Mouse (Mus musculus) kidney, adult 9 months (tissue): ENCODE data around the gene E430018J23Rik.
"Not testable (repeated sequence)": the region's sequence is repeated elsewhere in the genome, so short reads cannot be mapped to it uniquely, and the experiment has no call there.

Experiments used
- DNase-seq: peaks from one replicate; pipeline ENCODE4 v3.0.0; 2022

The E430018J23Rik gene

DNA sequence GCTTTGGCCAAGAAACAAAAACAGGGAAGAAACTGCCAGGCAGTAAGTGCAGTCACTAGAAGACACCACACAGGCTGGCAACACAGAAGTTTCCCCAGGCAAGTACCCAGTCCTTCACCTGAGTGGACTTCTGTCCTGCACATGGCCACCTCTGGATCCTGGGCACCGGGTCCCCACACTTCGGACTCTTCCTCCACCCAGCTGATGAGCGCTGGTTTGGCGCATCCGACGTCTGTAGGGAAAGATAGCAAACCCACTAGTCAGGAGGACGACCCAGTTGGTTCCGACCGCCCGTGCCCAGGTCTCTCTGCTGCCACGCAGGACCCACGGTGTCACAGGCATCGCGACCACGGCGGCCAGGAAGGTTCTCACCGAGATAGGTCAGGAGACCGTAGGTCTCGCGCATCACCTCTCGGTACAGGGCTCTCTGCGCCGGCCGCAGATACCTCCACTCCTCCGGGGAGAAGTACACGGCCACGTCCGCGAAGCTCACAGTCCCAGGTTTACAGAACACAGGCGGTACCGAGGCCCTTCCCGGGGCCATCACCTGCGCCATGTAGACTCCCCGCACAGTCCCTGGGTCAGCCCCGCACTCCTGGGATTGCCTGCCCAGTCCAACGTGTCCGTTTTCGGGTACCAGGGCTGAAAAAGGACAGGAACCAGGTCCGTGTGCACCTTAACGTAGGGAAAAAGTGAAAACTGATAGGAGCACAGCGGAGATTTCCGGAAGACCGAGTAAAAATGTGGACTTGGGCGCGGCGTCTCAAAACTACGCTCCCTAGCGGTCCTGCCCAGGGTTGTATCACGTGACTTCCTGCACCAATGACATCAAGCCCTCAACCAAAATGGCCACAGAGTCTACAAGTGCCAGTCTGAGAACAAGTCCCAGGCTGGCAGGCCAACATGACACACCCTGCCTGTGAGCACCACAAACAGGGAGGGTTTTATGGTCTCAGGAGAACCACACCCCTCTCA, 17.9 kb downstream of the E430018J23Rik start, which contains the start of gene Zfp747:
Gene Zfp747, minus strand, starts transcription at position 780 of the 975 bp plus-strand sequence.
- DNase-seq: peak; percentile 98

DNA sequence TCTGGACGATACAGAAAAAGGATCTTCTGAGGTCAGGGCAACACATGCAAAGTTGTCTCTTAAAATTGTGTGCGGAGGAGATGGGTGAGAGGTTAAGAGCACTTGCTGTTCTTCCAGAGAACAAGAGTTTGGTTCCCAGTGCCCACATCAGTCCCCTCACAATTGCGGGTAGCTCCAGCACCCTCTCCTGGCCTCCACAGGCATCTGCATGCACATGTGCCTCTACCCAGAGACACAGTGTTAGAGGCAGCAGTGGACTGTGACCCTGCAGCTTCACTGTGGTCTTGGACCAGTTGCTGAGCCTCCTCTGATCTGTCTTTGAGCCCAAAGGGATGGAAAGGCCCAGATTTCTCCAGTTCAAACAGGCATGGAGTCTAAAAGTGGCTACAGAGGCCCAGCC, 21.6 kb downstream of the E430018J23Rik start:
- DNase-seq: not testable (repeated sequence)

DNA sequence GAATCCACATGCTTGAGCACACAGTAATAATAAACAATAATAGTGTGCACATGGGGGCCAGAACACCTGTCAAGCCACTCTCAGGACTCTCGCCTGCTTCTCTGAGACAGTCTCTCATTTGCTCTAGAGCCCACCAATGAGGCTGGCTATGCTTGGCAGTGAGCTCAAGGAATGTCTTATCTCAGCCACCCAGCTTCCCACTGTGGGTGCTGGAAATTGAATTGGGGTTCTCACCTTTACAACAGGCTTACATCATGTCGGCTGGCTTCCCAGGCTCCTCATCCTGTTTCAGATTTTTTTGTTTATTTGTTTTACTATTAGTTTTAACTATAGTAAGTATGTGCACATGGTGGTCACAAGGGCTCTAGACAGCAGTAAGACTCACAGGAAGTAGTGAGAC, 22.2 kb downstream of the E430018J23Rik start:
- DNase-seq: no peak

DNA sequence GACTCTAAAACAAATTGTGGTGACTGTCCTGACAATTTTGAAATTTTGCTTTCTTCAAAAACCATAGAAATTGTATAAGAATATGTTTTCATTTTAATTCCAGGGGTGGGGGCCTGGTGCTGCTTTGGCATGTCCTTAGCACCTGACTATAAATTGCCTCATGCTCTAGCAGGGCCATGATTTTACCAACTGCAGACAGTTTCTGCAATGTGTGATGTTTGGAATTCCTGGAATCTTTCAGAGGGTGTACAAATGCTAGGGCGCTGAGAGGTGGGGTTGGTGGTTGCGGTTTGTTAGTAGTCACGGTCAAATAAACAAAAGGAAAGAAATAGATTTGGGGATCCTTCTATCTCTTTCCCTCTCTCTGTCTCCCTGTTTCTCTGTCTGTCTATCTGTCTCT, 27.2 kb downstream of the E430018J23Rik start:
- no peak for DNase-seq

DNA sequence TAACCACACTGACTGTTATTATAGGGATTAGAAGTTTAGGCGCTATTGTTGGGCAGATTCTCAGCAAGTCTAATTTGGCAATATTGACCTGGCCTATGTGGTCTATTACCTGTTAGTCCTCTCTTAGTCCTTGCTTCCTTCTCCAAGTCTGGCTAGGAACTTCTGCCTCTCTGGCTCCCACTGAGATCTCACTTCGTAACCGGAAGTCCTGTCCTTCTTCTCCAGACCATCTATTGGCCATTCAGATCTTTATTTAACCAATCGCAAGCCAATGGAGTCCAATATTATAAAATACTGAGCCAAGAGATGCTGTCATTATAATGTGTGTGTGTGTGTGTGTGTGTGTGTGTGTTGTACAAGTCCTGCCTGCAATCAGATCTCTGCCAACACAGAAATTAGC, 29.3 kb downstream of the E430018J23Rik start:
- DNase-seq: peak; percentile 22

DNA sequence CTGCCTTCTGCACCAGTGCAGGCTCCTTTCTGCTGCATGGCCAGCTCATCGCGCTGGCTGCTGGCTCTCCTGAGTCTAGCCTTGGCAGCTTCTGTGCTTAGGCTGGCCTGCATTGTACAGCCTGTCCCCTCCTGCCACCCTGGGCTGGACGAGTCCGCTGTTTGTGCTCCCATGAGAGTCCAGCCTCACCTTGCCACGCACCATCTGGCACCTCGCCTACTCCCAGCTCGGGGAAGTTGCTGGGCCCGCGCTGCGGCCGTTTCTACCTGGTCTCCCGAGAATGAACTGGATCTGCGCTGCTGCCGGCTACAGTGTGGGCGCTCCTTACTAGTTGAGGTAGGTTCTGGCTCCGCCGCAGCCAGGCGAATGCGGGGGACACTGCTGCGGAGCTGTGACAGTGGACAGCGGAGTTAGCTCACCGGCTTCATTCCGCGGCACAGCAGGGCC, 29.9 kb downstream of the E430018J23Rik start:
- peak; percentile 38 for DNase-seq

DNA sequence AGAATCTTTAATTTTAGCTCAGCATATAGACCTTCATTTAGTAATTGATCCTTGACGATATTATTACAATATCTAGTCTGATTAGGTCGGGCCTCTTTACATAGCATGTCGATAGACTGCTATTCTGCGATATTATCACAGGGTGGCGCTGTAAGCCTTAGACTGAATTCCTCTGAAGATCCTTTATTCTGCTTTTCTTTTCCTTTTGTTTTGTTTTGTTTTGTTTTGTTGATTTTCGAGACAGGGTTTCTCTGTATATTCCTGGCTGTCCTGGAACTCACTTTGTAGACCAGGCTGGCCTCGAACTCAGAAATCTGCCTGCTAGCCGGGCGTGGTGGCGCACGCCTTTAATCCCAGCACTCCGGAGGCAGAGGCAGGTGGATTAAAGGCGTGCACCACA, 31.0 kb downstream of the E430018J23Rik start:
- peak; percentile 56 for DNase-seq

DNA sequence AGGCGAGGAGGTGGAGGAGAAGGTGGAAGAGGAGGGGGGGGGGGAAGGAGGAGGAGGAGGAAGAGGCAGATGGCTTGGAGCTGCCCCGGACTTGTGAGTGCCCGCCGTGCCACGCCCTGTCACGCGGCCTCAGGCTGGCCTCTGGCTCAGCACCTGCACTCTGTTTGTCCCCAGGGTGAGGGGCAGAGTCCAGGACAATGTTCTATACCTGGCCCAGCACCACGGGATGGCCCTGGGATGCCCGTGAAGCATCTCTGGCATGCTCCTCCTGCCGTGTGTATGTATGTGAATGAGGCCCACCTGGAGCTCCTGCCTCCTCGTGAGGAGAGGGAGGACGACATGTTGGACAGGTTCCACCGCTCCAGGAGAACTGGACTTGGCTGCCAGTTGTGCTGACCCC, 32.0 kb downstream of the E430018J23Rik start:
- DNase-seq: peak; percentile 74

DNA sequence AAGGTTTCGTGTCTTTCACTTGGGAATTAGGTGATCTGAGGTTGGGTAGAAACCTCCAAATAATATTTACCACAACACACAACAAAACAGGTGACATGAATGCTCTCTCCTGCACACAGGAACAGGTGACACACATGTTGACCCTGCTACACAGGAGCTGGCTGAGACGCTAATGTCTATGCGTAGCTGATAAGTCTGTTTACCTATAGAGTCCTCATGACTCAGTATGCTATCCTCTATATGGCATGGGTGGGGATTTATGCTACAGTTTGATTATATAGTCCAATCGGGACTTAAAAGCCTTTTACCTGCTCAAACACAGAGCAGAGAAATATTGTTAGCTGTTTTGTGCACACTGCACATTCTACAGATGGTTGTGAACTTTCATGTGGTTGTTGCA, 33.2 kb downstream of the E430018J23Rik start:
- DNase-seq: no peak

DNA sequence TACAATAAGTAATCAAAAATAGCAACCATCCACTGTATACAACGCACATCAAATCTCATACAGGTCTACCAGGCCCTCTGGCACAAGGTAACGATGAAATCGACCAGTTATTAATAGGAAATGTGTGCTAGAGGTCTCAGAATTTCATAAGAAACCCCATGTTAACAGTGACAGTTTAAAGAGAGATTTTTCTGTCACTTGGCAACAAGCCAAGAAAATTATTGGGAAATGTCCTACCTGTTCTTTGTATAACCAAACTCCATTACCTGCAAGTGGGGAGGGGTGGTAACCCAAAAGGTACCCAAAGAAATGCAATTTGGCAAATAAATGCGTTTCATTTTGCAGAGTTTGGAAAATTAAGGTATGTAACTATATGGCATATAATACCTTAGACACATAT, 35.0 kb downstream of the E430018J23Rik start:
- no peak for DNase-seq

DNA sequence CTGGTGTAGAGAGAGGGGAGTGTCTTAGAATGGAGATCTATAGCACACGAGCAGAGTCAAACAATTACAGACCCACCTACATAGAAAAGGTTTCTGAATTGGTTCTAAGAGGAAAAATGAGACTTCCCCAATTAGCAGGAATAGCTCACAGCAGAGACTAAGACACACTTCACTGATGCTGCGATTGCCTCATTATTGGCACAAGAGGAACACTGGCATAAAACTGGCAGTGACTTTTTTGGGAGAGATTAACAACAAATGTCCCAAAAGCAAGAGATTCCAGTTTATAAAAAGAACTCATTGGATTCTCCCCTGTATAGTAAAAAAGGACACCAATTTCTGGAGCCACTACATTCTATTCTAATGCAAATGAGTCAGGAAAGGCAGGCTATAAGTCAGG, 35.6 kb downstream of the E430018J23Rik start:
- no peak for DNase-seq

DNA sequence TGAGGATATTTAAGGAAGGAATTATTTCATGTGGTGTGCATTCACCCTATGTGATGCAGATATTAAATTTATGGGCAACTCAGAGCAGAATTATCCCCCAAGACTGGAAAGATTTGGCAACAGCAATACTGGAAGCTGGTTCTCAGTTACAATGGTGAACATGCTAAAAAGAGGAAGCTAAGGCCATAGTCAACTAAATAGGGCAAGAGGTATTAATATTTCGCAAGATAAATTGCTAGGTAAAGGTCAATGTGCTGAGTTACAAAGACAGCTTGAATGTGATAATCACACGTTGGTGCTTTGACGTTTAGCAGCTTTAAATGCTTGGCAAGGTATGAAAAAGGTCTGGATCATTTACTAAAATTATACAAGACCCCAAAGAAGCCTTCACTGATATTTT, 37.6 kb downstream of the E430018J23Rik start:
- DNase-seq: no peak

DNA sequence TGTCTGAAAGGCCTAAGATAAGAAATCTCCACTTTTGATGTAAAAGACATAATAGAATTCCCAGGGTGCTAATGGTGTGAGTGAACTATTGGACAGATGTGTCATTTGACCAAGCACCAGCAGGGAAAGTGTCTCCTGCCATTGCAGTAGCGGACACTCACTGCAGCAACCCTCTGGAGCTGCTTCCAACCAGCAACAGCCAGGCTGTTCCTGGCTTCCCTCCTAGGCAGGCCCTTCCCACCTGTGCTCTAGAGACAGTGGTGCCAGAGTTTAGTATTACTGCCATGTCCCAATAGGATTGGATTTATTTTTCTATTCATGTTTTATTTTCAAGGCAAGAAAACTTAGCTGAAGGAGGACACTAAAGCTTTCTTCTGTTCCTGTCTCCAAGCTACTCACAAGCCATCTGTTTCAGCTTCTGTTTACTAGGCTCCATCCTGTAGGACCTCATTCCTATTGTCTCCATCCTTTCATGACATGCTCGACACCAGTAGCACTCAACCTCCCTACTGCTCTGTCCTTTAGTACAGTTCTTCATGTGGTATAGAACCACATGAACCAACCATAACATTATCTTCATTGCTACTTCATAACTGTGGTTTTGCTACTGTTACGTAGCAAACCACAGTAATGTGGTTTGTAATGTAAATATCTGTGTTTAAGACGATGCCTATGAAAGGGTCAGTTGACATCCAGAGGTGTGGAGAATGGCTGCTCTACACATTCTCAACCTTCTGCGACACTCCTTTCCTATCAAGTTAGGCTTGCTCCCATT, 42.0 kb downstream of the E430018J23Rik start:
- no peak for DNase-seq

DNA sequence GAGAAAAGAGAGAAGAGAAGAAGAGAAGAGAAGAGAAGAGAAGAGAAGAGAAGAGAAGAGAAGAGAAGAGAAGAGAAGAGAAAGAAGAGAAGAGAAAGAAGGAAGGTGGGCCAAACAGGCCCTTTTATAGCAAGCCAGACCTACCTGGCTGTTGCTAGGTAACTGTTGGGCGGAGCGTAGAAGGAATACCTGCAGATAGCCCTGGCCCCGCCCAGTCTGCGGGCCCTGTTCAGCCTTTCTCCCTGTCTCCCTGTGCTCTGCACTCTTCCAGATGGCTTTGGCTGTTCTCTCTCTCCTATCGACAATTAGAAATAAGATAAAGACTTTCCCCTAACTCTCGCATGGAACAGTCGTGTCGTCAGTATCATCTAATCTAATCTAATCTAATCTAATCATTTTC, 46.8 kb downstream of the E430018J23Rik start:
- DNase-seq: peak; percentile 82

DNA sequence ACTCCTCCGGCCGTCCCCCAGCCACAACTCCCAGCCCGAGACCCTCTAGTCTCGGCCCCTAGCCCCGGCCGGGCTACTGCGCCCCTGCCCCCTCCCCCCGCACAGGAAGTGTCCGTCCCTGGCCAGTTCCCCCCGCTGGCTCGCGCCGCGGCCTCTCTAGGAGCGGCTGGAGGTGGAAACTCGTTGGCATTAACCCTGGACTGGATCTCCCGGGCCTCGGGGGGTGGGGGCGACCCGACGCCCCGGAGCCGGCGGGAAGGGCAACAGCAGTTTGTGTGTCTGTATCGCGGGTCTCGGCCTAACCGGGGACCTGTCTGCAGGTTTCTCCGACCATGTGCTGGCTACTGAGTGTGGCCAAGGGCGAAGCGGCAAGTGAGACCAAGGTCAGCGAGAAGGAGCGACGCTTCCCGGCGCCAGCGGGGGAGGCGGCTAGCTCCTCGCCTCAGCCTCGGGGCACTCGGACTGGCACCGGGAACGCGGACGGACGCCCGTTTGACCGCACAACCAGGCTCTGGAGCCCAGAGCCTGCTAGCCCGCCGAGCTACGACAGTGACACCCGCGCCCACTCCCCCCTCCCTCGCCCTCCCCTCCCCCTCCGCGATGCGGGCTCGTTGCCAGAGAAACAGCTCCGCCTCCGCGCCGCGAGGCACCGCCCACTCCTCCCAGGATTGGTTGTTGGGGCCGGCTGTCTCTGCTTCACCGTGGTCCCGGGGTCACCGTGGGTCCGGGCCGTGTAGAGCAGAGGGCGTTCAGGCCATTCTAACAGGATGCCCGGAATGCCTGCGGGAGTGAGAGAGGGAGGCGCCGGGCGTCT, 47.7 kb downstream of the E430018J23Rik start, which contains the start of gene Zfp768:
Gene Zfp768, minus strand, starts transcription at position 78 of the 814 bp plus-strand sequence.
- DNase-seq: peak; percentile 96

DNA sequence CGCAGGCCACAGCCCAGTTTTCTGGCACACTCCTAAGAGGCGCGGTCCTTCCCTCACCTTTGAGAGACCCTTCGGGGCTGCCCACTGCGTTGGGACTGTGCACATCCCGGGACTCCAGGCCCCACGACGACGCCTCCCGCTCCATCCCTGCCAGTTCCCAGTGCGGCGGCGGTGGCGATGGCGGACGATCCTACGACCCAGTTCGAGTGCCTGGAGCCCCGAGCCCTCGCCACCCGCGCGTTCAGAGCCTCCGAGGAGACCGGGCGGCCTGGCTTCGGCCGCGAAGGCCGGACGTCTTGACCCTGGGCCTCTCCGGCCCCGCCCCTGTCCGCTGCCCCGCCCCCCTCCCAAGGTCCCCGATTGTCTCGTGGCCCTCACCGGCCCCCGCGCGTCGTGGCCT, 48.3 kb downstream of the E430018J23Rik start:
- DNase-seq: peak; percentile 73

DNA sequence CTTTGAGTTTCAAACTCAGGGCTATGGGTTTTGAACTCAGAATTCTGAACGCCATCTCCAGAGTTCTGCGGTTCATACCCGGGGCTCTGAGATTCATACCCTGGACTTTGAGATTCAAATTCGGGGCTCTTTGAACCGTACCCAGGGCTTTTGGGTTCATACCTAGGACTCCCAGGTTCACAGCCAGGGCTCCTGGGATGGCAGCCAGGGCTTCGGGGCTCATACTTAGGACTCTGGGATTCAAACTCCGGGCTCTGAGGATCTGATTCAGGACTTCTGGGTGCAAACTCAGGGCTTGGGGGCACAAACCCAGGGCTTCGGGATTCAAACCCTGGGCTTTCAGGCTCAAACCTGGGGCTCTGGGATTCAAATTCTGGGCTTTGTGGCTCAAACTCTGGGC, 49.1 kb downstream of the E430018J23Rik start:
- DNase-seq: peak; percentile 69

DNA sequence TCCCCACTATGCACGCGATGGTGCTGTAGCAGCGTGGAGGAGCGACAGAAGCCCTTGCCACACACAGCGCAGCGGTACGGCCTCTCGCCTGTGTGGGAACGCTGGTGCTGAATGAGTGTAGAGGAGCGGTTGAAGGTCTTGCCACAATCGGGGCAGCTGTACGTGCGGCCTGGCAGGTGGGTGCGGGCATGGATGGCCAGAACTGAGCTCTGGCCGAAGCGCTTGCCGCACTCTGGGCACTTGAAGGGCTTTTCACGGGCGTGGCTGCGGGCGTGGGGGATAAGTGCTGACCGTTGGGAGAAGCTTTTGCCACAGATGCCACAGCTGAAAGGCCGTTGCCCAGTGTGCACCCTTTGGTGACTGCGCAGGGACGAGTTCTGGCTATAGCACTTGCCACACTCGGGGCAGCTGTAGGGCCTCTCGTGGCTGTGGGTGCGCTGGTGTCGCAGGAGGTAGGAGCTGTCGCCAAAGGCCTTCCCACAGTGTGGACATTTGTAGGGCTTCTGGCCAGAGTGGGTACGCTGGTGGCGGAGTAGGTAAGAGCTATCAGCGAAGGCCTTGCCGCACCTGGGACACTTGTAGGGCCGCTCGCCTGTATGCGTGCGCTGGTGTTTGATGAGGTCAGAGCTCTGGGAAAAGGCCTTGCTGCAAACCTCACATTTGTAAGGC, 49.9 kb downstream of the E430018J23Rik start:
- no peak for DNase-seq

DNA sequence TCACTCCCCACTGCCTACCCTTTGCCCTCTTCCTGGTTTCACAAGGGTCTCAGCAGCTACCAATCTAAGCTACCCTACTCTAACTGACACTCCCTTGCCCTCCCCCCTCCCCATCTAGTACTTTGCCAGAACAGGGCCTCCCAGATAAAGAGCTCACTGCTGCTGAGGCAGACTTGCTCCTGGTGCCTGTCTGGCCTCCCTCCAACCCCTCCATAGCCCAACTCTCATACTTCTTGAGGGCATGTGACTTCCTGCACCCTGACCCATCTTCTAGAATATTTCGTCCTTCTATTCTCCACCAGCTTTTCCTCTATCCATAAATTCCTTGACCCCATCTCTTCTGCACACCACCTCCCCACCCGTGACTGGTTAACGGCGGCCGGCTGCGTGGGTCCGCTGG, 50.5 kb downstream of the E430018J23Rik start:
- no peak for DNase-seq

DNA sequence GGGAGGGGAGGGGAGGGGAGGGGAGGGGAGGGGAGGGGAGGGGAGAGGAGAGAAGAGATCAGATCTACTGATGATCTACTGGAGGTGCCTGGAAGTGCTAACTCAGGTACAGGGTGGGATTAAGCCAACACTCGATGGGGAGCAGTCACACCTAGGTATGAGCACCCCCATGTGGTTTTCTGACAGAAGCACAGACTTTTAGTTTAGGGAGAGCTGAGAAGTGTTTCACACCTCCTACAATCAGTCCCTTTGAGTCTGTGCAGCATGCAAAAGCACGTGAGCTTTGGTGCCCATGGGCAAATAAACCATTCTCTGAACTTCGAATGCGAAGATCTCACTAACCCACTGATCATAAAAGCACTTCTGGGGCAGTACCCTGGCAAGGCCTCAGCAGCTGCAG, 51.1 kb downstream of the E430018J23Rik start:
- peak; percentile 58 for DNase-seq

DNA sequence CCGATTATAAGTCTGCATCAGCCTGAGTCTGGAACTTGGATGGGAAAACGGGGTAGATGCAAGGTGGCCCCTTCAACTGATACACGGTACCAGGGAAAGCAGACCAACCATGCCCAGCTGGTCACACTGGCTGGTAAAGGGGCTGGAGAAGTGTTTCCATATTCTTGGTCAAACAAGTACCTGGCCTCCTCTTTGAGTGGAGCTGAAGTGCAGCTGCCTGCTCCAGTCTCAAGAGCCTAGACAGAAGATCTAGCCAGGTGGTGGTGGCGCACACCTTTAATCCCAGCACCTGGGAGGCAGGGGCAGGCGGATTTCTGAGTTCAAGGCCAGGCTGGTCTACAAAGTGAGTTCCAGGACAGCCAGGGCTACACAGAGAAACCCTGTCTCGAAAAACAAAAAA, 51.6 kb downstream of the E430018J23Rik start:
- not testable (repeated sequence) for DNase-seq

DNA sequence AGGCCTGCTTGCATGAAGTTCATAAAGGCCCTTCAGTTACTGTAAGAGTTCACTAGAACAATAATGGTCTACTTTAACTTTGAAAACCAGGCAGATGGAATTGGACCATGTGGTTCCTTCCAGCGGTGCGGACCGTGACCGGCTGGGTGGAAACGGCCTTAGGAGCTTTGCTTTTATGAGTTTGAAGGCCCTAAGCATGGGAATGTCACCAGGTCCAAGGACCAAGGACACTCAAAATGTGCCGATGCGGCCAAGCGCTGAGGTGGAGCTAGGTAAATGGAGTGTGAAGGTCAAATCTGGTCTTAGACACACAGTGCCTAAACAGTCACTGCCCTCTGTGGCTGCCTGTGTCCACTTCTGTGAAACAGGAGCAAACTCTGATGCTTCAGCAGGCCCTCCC, 52.1 kb downstream of the E430018J23Rik start:
- peak; percentile 90 for DNase-seq
